Mouse (Mus musculus) heart, adult 8-10 months (tissue): ENCODE results near the gene Zswim3. TPM values are rescaled to one million over a fixed set of nuclear protein-coding genes. Genes with fewer than 3 reads are reported as not detected.
"Not testable (repeated sequence)": the region's sequence is repeated elsewhere in the genome, so short reads cannot be mapped to it uniquely, and the experiment has no call there.

Experiments used
- DNase-seq: peaks from one replicate; pipeline ENCODE4 v3.0.0; 2022; ENCODE audit warnings: low spot score
- total RNA-seq, 4 experiments: library from RNA; stranded (reverse); gene quantifications; 2 replicates each; pipeline ENCODE4 v1.2.4; 2022

Gene Zswim3
- total RNA-seq, 4 experiments from 2014 or later, result 2.2 to 2.7 (median 2.5) TPM

DNA sequence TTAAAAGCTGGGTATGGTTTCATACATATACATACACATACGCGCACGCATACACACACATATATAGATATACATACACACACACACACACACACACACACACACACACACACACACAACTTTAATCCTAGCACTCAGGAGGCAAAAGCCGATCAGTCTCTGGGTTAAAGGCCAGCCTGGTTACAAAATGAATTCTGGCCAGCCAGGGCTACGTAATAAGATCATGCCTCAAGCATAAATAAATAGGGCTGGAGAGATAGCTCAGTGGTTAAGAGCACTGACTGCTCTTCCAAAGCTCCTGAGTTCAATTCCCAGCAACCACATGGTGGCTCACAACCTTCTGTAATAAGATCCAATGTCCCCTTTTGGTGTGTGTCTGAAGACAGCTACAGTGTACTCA is 50.7 kb downstream of the Zswim3 start:
- not testable (repeated sequence) for DNase-seq

- no peak for DNase-seq
These were observed 51.6 kb downstream of the Zswim3 start for GRCm38 (mm10) chr2:164856309-164857100.

- DNase-seq, result no peak
These were observed 52.4 kb downstream of the Zswim3 start, which contains the start of gene Pltp for GRCm38 (mm10) chr2:164857101-164857821. Gene Pltp (minus strand): TSS chr2:164857711.

DNA sequence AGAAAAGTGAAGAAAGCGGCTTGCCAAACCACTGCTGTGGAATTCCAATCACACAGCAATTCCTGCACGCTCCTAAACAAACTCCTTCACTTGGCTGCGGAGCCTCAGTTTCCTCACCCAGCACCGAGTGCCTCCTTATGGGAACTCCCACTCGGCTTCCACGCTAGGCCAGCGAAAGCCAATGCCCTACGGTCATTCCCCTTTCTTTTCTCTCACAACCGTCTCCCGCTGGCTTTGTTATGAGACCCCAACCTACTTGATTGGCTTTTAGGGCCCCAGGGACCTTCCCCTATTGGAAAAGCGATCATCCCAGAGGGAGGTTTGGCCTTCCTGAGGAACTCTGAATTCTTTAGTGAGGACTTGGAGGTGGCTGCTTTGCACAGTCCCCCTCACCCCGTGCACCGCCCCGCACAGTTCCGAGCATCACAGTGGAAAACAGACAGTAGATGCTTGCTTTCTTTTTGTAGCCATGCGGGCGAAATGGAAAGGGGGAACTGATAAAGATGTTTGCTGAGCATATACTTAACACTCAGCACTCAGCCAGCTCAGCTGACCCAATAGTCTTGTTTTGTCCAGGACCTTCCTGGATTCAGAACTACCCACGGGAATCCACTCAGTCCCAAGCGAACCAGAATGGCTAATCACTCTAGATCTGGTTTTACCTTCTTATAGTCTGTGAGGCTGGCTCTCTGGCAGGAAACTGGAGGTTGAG is 53.1 kb downstream of the Zswim3 start:
- no peak for DNase-seq

DNA sequence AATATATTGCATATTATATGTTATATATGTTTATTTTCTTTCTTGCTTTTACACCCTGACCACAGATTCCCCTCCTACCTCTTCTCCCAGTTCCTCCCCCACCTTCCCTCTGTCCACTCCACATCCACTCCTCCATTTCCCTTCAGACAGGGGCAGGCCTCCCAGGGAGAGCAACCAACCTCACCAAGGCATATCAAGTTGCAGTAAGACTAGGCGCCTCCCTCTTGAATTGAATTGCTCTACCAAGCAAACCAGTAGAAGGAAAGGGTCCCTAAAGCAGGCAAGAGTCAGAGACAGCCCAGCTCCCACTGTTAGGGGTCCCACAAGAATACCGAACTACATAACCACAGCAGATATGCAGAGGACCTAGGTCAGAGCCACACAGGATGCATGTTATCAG is 54.3 kb downstream of the Zswim3 start:
- DNase-seq, result no peak

- no peak for DNase-seq
These were observed 54.9 kb downstream of the Zswim3 start for GRCm38 (mm10) chr2:164859640-164860432.

DNA sequence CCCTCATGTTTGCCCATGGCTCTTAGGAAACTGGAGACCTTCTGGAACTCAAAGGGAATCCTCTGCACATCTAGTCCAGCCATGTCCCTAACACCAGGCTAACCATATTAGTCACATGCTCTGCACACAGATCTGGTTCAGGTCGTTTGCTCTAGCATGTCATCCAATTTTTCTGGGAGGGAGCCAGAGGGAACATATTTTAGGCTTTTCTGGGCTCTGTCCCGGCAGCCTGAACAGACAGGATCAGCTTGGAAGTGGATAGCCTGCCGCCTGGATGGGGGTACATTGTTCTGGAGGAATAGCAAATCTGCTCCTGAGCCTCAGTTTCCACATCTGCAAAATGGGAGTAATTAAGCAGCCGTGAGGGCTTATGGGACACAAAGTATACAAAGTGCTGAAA is 56.2 kb downstream of the Zswim3 start:
- no peak for DNase-seq

- peak; percentile 69 for DNase-seq
These were observed 57.4 kb downstream of the Zswim3 start for GRCm38 (mm10) chr2:164862179-164862861.

GRCm38 (mm10) chr2:164863411-164863810 is 58.5 kb downstream of the Zswim3 start:
- DNase-seq, result not testable (repeated sequence)

GRCm38 (mm10) chr2:164864593-164864992 is 59.7 kb downstream of the Zswim3 start:
- no peak for DNase-seq

- DNase-seq, result peak; percentile 89
These were observed 62.0 kb downstream of the Zswim3 start for GRCm38 (mm10) chr2:164866741-164867551.

DNA sequence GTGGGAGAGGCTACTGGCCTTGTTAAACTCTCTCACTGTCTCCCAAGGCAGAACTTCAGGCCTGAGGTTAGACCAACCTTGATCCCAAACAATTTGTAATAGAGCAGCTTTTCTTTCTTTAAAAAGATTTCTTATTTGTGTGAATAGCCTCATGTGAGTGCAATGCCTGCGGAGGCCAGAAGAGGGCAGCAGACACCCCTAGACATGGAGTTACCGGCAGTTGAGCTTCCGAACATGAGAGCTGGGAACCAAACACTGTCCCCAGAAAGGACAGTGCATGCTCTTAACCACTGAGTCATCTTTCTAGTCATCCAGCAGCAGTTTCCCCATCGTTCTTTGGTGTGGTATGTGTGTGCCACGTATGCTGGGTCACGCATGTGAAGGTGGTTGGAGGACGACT is 62.7 kb downstream of the Zswim3 start:
- DNase-seq, result no peak

- no peak for DNase-seq
These were observed 63.6 kb downstream of the Zswim3 start for GRCm38 (mm10) chr2:164868491-164868890.

Other genes with a start within 250 kb of the Zswim3 start
- gene Wfdc2, start 242.7 kb upstream of the Zswim3 start, total RNA-seq, result 1 to 10 TPM in 3 of 4 experiments, under 1 TPM in 1; 0.73 to 3.1 (median 2.1) TPM
- not detected for gene Spint3, start 231.6 kb upstream of the Zswim3 start, total RNA-seq
- gene Wfdc6a, start 219.7 kb upstream of the Zswim3 start, total RNA-seq, result under 1 TPM in 1 of 4 experiments, not detected in 3; 0.49 TPM
- not detected for gene Eppin, start 211.5 kb upstream of the Zswim3 start, total RNA-seq
- gene Wfdc6b, start 191.6 kb upstream of the Zswim3 start, total RNA-seq, result not detected
- not detected for gene Wfdc8, start 191.5 kb upstream of the Zswim3 start, total RNA-seq
- gene Wfdc16, start 166.3 kb upstream of the Zswim3 start, total RNA-seq, result not detected
- gene Wfdc10, start 149.1 kb upstream of the Zswim3 start, total RNA-seq, result not detected
- gene Wfdc9, start 148.5 kb upstream of the Zswim3 start, total RNA-seq, result not detected
- gene Wfdc11, start 131.0 kb upstream of the Zswim3 start, total RNA-seq, result not detected
- under 1 TPM in 1 of 4 experiments, not detected in 3; 0.24 TPM for gene Wfdc13, start 120.0 kb upstream of the Zswim3 start, total RNA-seq
- gene Spint4, start 106.6 kb upstream of the Zswim3 start, total RNA-seq, result not detected
- gene Spint5, start 89.8 kb upstream of the Zswim3 start, total RNA-seq, result not detected
- under 1 TPM in 2 of 4 experiments, not detected in 2; 0.30 to 0.83 TPM for gene Wfdc3, start 59.2 kb upstream of the Zswim3 start, total RNA-seq
- gene Dnttip1, start 59.1 kb upstream of the Zswim3 start, total RNA-seq, result 10 to 100 TPM; 20.4 to 28.2 (median 26.9) TPM
- gene Ube2c, start 35.2 kb upstream of the Zswim3 start, total RNA-seq, result 1 to 10 TPM in 2 of 4 experiments, under 1 TPM in 2; 0.47 to 2.7 (median 1.4) TPM
- 1 to 10 TPM; 2.9 to 7.2 (median 3.1) TPM for gene Tnnc2, start 25.1 kb upstream of the Zswim3 start, total RNA-seq
- gene Snx21, start 19.3 kb upstream of the Zswim3 start, total RNA-seq, result 10 to 100 TPM; 23.1 to 24.9 (median 23.5) TPM
- gene Acot8, start 216 bp upstream of the Zswim3 start, total RNA-seq, result 10 to 100 TPM; 12.3 to 13.3 (median 12.6) TPM
- 1 to 10 TPM; 4.6 to 6.1 (median 5.1) TPM for gene Zswim1, start 17.6 kb downstream of the Zswim3 start, total RNA-seq
- 1 to 10 TPM in 1 of 4 experiments, under 1 TPM in 2, not detected in 1; 0.66 to 1.2 (median 0.80) TPM for gene Spata25, start 23.4 kb downstream of the Zswim3 start, total RNA-seq
- gene Ctsa, start 27.8 kb downstream of the Zswim3 start, total RNA-seq, result 100 to 1,000 TPM in 3 of 4 experiments, 10 to 100 TPM in 1; 94.7 to 106 (median 103) TPM
- 10 to 100 TPM; 53.8 to 59.3 (median 58.1) TPM for gene Neurl2, start 28.4 kb downstream of the Zswim3 start, total RNA-seq
- 10 to 100 TPM; 32.8 to 40.4 (median 35.7) TPM for gene Pltp, start 52.6 kb downstream of the Zswim3 start, total RNA-seq
- 10 to 100 TPM; 23.3 to 34.7 (median 33.0) TPM for gene Pcif1, start 74.2 kb downstream of the Zswim3 start, total RNA-seq
- 1 to 10 TPM; 7.6 to 8.5 (median 8.2) TPM for gene Zfp335, start 106.7 kb downstream of the Zswim3 start, total RNA-seq
- 1 to 10 TPM in 2 of 4 experiments, under 1 TPM in 2; 0.84 to 1.2 (median 0.98) TPM for gene Mmp9, start 135.7 kb downstream of the Zswim3 start, total RNA-seq
- 1 to 10 TPM; 1.2 to 4.2 (median 2.8) TPM for gene Slc12a5, start 155.7 kb downstream of the Zswim3 start, total RNA-seq
- gene Ncoa5, start 229.8 kb downstream of the Zswim3 start, total RNA-seq, result 10 to 100 TPM; 15.2 to 18.9 (median 18.6) TPM